Mouse (Mus musculus) heart, adult 2 months (tissue): ENCODE measurements around the gene Tnfrsf1b.

Experiments
- EP300 ChIP-seq: fragments of 200-500 bp; IDR thresholded peaks from 2 replicates; pipeline ENCODE4 v1.6.1; 2011; ENCODE audit warnings: low read depth, low read length, control low read depth; ENCODE audit not compliant: insufficient read depth
- POLR2A ChIP-seq: fragments of 200-500 bp; IDR thresholded peaks from 2 replicates; pipeline ENCODE4 v1.6.1; 2011; ENCODE audit warnings: mild to moderate bottlenecking, low read depth, low read length, control low read depth; ENCODE audit not compliant: insufficient read depth

DNA sequence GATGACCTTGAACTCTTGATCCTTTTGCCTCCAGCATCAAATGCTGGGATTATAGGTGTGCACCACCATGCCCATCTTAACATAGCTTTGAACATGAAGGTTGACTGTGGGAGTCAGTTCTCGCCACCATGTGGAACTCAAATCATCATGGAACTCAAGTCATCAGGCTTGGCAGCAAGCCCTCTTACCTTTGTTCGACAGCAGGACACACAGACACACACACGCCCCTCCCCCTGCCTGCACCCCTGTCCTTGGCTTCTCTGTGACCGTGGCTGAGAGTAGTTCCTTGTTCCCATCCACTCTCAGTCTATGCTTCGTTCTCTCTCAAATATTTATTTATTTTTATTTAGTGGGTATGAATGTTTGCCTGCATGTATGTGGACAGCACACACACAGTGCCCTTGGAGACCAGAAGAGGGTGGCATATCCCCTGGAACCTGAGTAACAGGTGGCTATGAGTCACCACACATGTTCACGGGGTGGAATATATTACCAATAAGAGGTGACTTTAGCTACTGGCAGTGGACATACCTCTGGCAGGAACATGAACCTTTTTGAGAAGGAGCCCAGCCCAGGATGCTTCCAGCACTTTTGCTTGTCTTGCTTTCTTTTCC is 37.5 kb downstream of the Tnfrsf1b start:
- TF ChIP-seq POLR2A (no peak), EP300 (no peak)
